Mouse (Mus musculus): ENCODE data around the gene Gm20498. TPM values are rescaled to one million over a fixed set of nuclear protein-coding genes. Genes with fewer than 3 reads are reported as not detected.
"Not testable (repeated sequence)": the region's sequence is repeated elsewhere in the genome, so short reads cannot be mapped to it uniquely, and the experiment has no call there.

Gene Gm20498
- polyA plus RNA-seq, 1 experiment from 2014 or later, result 27.0 TPM

- ATAC-seq (ENCODE audit: low FRiP score) (no peak), DNase-seq (ENCODE audit: low spot score) (no peak)
- WGBS, result 88% methylated on average over 5 of the region's 5 CpGs
- no peak overlapping the region for H3K27ac ChIP-seq (ENCODE audit: low read depth, low read length)
- no peaks in the 10 kb centered on the region for H3K36me3 ChIP-seq (ENCODE audit: control insufficient read depth, insufficient read depth, low read length)
- H3K4me2 ChIP-seq (replicated peaks; ENCODE audit: low read depth, low read length), result no peak overlapping the region
- no peaks in the 10 kb centered on the region for H3K27me3 ChIP-seq (ENCODE audit: control insufficient read depth, insufficient read depth, low read length)
- H3K4me3 ChIP-seq (ENCODE audit: low read depth, low read length), result no peak overlapping the region
- no peak overlapping the region for H3K9ac ChIP-seq (ENCODE audit: low read depth, low read length)
- no peaks in the 10 kb centered on the region for H3K9me3 ChIP-seq (ENCODE audit: control insufficient read depth, low read length)
- no peaks in the 10 kb centered on the region for H3K4me1 ChIP-seq (replicated peaks; ENCODE audit: control insufficient read depth, insufficient read depth, low read length)
These were observed 42.2 kb downstream of the Gm20498 start for GRCm38 (mm10) chr12:81490491-81490890.

GRCm38 (mm10) chr12:81485311-81485710 is 47.4 kb downstream of the Gm20498 start:
- no peak overlapping the region for H3K27ac ChIP-seq (ENCODE audit: low read depth, low read length)
- peak; percentile 64 for ATAC-seq (ENCODE audit: low FRiP score)
- no peaks in the 10 kb centered on the region for H3K36me3 ChIP-seq (ENCODE audit: control insufficient read depth, insufficient read depth, low read length)
- H3K9ac ChIP-seq (ENCODE audit: low read depth, low read length), result no peak overlapping the region; the same call in 1 of the 2 replicates
- WGBS, result 46% methylated on average over 6 of the region's 6 CpGs
- H3K4me1 ChIP-seq (replicated peaks; ENCODE audit: control insufficient read depth, insufficient read depth, low read length), result no peaks in the 10 kb centered on the region
- no peaks in the 10 kb centered on the region for H3K9me3 ChIP-seq (ENCODE audit: control insufficient read depth, low read length)
- H3K4me3 ChIP-seq (ENCODE audit: low read depth, low read length), result peak overlapping the region; percentile 69
- no peaks in the 10 kb centered on the region for H3K27me3 ChIP-seq (ENCODE audit: control insufficient read depth, insufficient read depth, low read length)
- peak overlapping the region; percentile 46 for H3K4me2 ChIP-seq (replicated peaks; ENCODE audit: low read depth, low read length)
- peak; percentile 24 for DNase-seq (ENCODE audit: low spot score)

GRCm38 (mm10) chr12:81484727-81485191 is 47.9 kb downstream of the Gm20498 start, which contains the start of gene Cox16:
Cox16 (minus strand) TSS chr12:81485127.
- ATAC-seq (ENCODE audit: low FRiP score), result peak; percentile 98
- H3K4me2 ChIP-seq (replicated peaks; ENCODE audit: low read depth, low read length), result peak within 1 kb of the TSS; percentile 46
- no peaks in the 10 kb centered on the region for H3K27me3 ChIP-seq (ENCODE audit: control insufficient read depth, insufficient read depth, low read length)
- under 1% methylated on average over 31 of the region's 31 CpGs for WGBS
- no peaks in the 10 kb centered on the region for H3K36me3 ChIP-seq (ENCODE audit: control insufficient read depth, insufficient read depth, low read length)
- DNase-seq (ENCODE audit: low spot score), result peak; percentile 90
- no peaks in the 10 kb centered on the region for H3K9me3 ChIP-seq (ENCODE audit: control insufficient read depth, low read length)
- peak within 1 kb of the TSS; percentile 69 for H3K4me3 ChIP-seq (ENCODE audit: low read depth, low read length)
- H3K27ac ChIP-seq (ENCODE audit: low read depth, low read length), result peak within 1 kb of the TSS; percentile 90
- H3K4me1 ChIP-seq (replicated peaks; ENCODE audit: control insufficient read depth, insufficient read depth, low read length), result no peaks in the 10 kb centered on the region
- peak within 1 kb of the TSS; percentile 70 for H3K9ac ChIP-seq (ENCODE audit: low read depth, low read length)

- no peak overlapping the region for H3K27ac ChIP-seq (ENCODE audit: low read depth, low read length)
These were observed 48.5 kb downstream of the Gm20498 start for GRCm38 (mm10) chr12:81484212-81484611.

GRCm38 (mm10) chr12:81483656-81484055 is 49.0 kb downstream of the Gm20498 start:
- Histone ChIP-seq H3K4me2 (replicated peaks; ENCODE audit: low read depth, low read length) (peak overlapping the region; percentile 46), H3K9ac (ENCODE audit: low read depth, low read length) (no peak overlapping the region; the same call in 1 of the 2 replicates), H3K36me3 (ENCODE audit: control insufficient read depth, insufficient read depth, low read length) (no peaks in the 10 kb centered on the region), H3K27ac (ENCODE audit: low read depth, low read length) (no peak overlapping the region), H3K9me3 (ENCODE audit: control insufficient read depth, low read length) (no peaks in the 10 kb centered on the region), H3K4me3 (ENCODE audit: low read depth, low read length) (peak overlapping the region; percentile 69), H3K4me1 (replicated peaks; ENCODE audit: control insufficient read depth, insufficient read depth, low read length) (no peaks in the 10 kb centered on the region), H3K27me3 (ENCODE audit: control insufficient read depth, insufficient read depth, low read length) (no peaks in the 10 kb centered on the region)
- ATAC-seq (ENCODE audit: low FRiP score) (no peak), DNase-seq (ENCODE audit: low spot score) (peak; percentile 78)
- 36% methylated on average over 17 of the region's 17 CpGs for WGBS

More at GRCm38 (mm10) chr12:81484212-81484611, 48.5 kb downstream of the Gm20498 start:
- peak overlapping the region; percentile 69 for H3K4me3 ChIP-seq (ENCODE audit: low read depth, low read length)
- no peaks in the 10 kb centered on the region for H3K36me3 ChIP-seq (ENCODE audit: control insufficient read depth, insufficient read depth, low read length)
- no peaks in the 10 kb centered on the region for H3K4me1 ChIP-seq (replicated peaks; ENCODE audit: control insufficient read depth, insufficient read depth, low read length)
- peak overlapping the region; percentile 46 for H3K4me2 ChIP-seq (replicated peaks; ENCODE audit: low read depth, low read length)
- DNase-seq (ENCODE audit: low spot score), result peak; percentile 7
- H3K9me3 ChIP-seq (ENCODE audit: control insufficient read depth, low read length), result no peaks in the 10 kb centered on the region
- H3K27me3 ChIP-seq (ENCODE audit: control insufficient read depth, insufficient read depth, low read length), result no peaks in the 10 kb centered on the region
- H3K9ac ChIP-seq (ENCODE audit: low read depth, low read length), result peak overlapping the region; percentile 70
- no peak for ATAC-seq (ENCODE audit: low FRiP score)
- 4% methylated on average over 7 of the region's 7 CpGs for WGBS

GRCm38 (mm10) chr12:81459051-81459450 is 73.7 kb downstream of the Gm20498 start:
- H3K27ac ChIP-seq (ENCODE audit: low read depth, low read length); H3K4me1 ChIP-seq (replicated peaks; ENCODE audit: control insufficient read depth, insufficient read depth, low read length); H3K9ac ChIP-seq (ENCODE audit: low read depth, low read length); DNase-seq (ENCODE audit: low spot score); H3K36me3 ChIP-seq (ENCODE audit: control insufficient read depth, insufficient read depth, low read length); H3K9me3 ChIP-seq (ENCODE audit: control insufficient read depth, low read length); H3K4me3 ChIP-seq (ENCODE audit: low read depth, low read length); H3K4me2 ChIP-seq (replicated peaks; ENCODE audit: low read depth, low read length); H3K27me3 ChIP-seq (ENCODE audit: control insufficient read depth, insufficient read depth, low read length); ATAC-seq (ENCODE audit: low FRiP score): not testable (repeated sequence)
- 94% methylated on average over 7 of the region's 7 CpGs for WGBS

GRCm38 (mm10) chr12:81438985-81439384 is 93.7 kb downstream of the Gm20498 start:
- not testable (repeated sequence) for H3K4me1 ChIP-seq (replicated peaks; ENCODE audit: control insufficient read depth, insufficient read depth, low read length); H3K27ac ChIP-seq (ENCODE audit: low read depth, low read length); H3K9ac ChIP-seq (ENCODE audit: low read depth, low read length); H3K36me3 ChIP-seq (ENCODE audit: control insufficient read depth, insufficient read depth, low read length); H3K4me3 ChIP-seq (ENCODE audit: low read depth, low read length); DNase-seq (ENCODE audit: low spot score); H3K4me2 ChIP-seq (replicated peaks; ENCODE audit: low read depth, low read length); ATAC-seq (ENCODE audit: low FRiP score); H3K9me3 ChIP-seq (ENCODE audit: control insufficient read depth, low read length); H3K27me3 ChIP-seq (ENCODE audit: control insufficient read depth, insufficient read depth, low read length)
- WGBS, result 92% methylated on average over 9 of the region's 9 CpGs

GRCm38 (mm10) chr12:81434778-81435177 is 97.9 kb downstream of the Gm20498 start:
- WGBS, result 95% methylated on average over 2 of the region's 2 CpGs
- not testable (repeated sequence) for H3K4me2 ChIP-seq (replicated peaks; ENCODE audit: low read depth, low read length); H3K4me1 ChIP-seq (replicated peaks; ENCODE audit: control insufficient read depth, insufficient read depth, low read length); H3K4me3 ChIP-seq (ENCODE audit: low read depth, low read length); ATAC-seq (ENCODE audit: low FRiP score); H3K9ac ChIP-seq (ENCODE audit: low read depth, low read length); H3K27me3 ChIP-seq (ENCODE audit: control insufficient read depth, insufficient read depth, low read length); H3K36me3 ChIP-seq (ENCODE audit: control insufficient read depth, insufficient read depth, low read length); H3K27ac ChIP-seq (ENCODE audit: low read depth, low read length); H3K9me3 ChIP-seq (ENCODE audit: control insufficient read depth, low read length); DNase-seq (ENCODE audit: low spot score)

- H3K4me2 ChIP-seq (replicated peaks; ENCODE audit: low read depth, low read length), result no peak within 1 kb of the TSS
These were observed 110.9 kb downstream of the Gm20498 start, which contains the start of gene Adam4 for GRCm38 (mm10) chr12:81421846-81422245. Adam4 (minus strand) TSS chr12:81421946.

More at GRCm38 (mm10) chr12:81421846-81422245, 110.9 kb downstream of the Gm20498 start, which contains the start of gene Adam4:
- DNase-seq (ENCODE audit: low spot score) (no peak), ATAC-seq (ENCODE audit: low FRiP score) (no peak)
- Histone ChIP-seq H3K4me1 (replicated peaks; ENCODE audit: control insufficient read depth, insufficient read depth, low read length) (no peaks in the 10 kb centered on the region), H3K27me3 (ENCODE audit: control insufficient read depth, insufficient read depth, low read length) (no peaks in the 10 kb centered on the region), H3K9ac (ENCODE audit: low read depth, low read length) (no peak within 1 kb of the TSS), H3K9me3 (ENCODE audit: control insufficient read depth, low read length) (no peaks in the 10 kb centered on the region), H3K36me3 (ENCODE audit: control insufficient read depth, insufficient read depth, low read length) (no peaks in the 10 kb centered on the region), H3K27ac (ENCODE audit: low read depth, low read length) (no peak within 1 kb of the TSS), H3K4me3 (ENCODE audit: low read depth, low read length) (no peak within 1 kb of the TSS)
- WGBS, result 90% methylated on average over 1 of the region's 1 CpGs

All from hindbrain, embryonic 11.5 days (tissue).